10 mouse cellular contexts compared by ENCODE assay signal in the genomic region with DNA sequence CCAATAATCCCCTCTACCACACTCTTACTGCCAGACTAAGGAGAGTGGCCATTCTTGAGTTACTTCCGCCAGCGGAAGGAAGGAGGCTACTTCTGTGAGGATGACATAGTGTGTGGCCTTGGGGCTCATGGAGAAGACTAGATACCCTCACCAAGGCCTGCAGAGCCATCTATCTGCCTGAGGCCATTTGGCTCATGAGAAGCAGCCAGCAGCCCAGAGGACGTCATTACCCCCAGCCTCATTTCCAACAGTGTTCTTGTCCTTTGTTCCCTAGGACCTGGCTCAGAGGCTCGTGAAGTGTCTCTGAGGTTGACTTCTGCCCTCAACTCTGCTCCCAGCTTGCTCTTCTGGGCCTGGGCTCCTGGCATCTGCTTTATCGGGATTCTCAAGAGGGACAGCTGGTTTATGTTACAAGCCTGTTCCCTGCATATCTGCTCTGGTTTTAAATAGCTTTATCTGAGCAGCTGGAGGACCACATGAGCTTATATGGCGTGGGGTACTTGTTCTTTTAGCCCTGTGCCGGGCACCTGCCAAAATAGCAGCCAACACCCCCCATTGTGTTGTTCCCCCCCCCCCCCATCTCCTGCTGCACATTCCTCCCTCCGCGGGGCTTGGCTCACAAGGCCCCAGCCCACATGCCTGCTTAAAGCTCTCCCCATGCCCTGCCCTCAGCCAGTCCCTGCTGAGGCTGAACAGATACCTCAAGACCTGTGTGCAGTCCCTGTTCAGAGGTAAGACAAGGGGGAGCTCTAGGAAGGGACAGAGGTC. TPM values are rescaled to one million over a fixed set of nuclear protein-coding genes. Genes with fewer than 3 reads are reported as not detected.
DNase-seq lines count a peak whose midpoint lies in the region; ATAC-seq and TF ChIP-seq lines count a peak whose summit lies in the region.
"Had no signal": no experiment of that assay in that cellular context is flagged by ENCODE, and none has a peak within 500 bp of the region (broad histone marks: within the 10 kb centered on the region; RNA-seq: fewer than 3 reads in every experiment).

A gene (plus strand): TSS at position 639 of the 768 bp plus-strand sequence.

- no peak within 1 kb of the TSS for H3K9ac ChIP-seq in limb, embryonic 14.5 days (ENCODE audit: low read depth, low read length, severe bottlenecking)

- no peak for TF ChIP-seq CTCF in left cerebral cortex, adult 2 months (IDR thresholded peaks at IDR 0.05)

- H3K27me3 ChIP-seq in limb, embryonic 14.5 days (ENCODE audit: control insufficient read depth, insufficient read depth, low read length) = no peaks in the 10 kb centered on the region

- H3K27ac ChIP-seq in left cerebral cortex, adult 2 months = no peak within 1 kb of the TSS
- no peak within 1 kb of the TSS for H3K27ac ChIP-seq in limb, embryonic 14.5 days (replicated peaks; ENCODE audit: low read depth, low read length)

- H3K9me3 ChIP-seq in limb, embryonic 14.5 days (ENCODE audit: control insufficient read depth, low read length) = no peaks in the 10 kb centered on the region

- H3K4me3 ChIP-seq in left cerebral cortex, adult 2 months = no peak within 1 kb of the TSS
- H3K4me3 ChIP-seq in limb, embryonic 14.5 days (replicated peaks; ENCODE audit: low read length) = no peak within 1 kb of the TSS

- intact Hi-C loops in left cerebral cortex, adult 2 months (cut with DNase I) = no loop called here

- DNase-seq in left cerebral cortex, adult 8-10 months (ENCODE audit: low spot score in 2 of 2) = no peak
- DNase-seq in left cerebral cortex, adult 2 months (ENCODE audit: extremely low spot score in 1 of 2, low spot score in 2 of 2) = no peak
- DNase-seq in embryo, embryonic 10 days (ENCODE audit: low spot score) = peak; percentile 43
- DNase-seq in heart, adult 8-10 months (ENCODE audit: low spot score) = peak; percentile 64
- peak; percentile 52 for DNase-seq in limb, embryonic 14.5 days (ENCODE audit: low spot score)
- DNase-seq in adrenal gland, adult 18-20 months (ENCODE audit: low spot score in 2 of 2) = no peak
- DNase-seq in adrenal gland, postnatal 14 days = no peak
- DNase-seq: kidney, postnatal 10 days had no signal

- ATAC-seq in limb, embryonic 14.5 days (ENCODE audit: low FRiP score, low read depth) = peak; percentile 68
- no peak for ATAC-seq in activated CD4-positive, CD25-positive, alpha-beta regulatory T cell, adult 4 months

- TF ChIP-seq POLR2A in limb, embryonic 14.5 days (IDR thresholded peaks at IDR 0.05; ENCODE audit: borderline replicate concordance, extremely low read depth, insufficient read depth, insufficient read length) = no peak

- WGBS in limb, embryonic 14.5 days = 46% methylated on average over 9 of the region's 9 CpGs

- H3K36me3 ChIP-seq in limb, embryonic 14.5 days (ENCODE audit: control insufficient read depth, insufficient read depth, low read length) = no peaks in the 10 kb centered on the region

- peaks cover 7% of the 10 kb centered on the region; the same call in 1 of the 2 replicates for H3K4me1 ChIP-seq in limb, embryonic 14.5 days (ENCODE audit: control insufficient read depth, insufficient read depth, low read length)

- H3K4me2 ChIP-seq in limb, embryonic 14.5 days (replicated peaks; ENCODE audit: low read depth, low read length, severe bottlenecking) = no peak within 1 kb of the TSS

RNA-seq across cellular contexts. Expression of the gene that starts here (rescaled TPM):
- total RNA-seq in left cerebral cortex, adult 8-10 months (2022) = 10 to 100 TPM; 11.8 to 18.8 (median 13.4) TPM
- total RNA-seq in left cerebral cortex, adult 2 months (2021) = 1 to 10 TPM; 7.5 to 8.9 TPM
- total RNA-seq in heart, adult 8-10 months (2022) = over 10,000 TPM in 2 of 4 experiments, 1,000 to 10,000 TPM in 2; 8,821 to 11,650 (median 10,060) TPM
- polyA plus RNA-seq in limb, embryonic 14.5 days (2012; rRNA removed) = 44.5 and 108 TPM in 2 replicates
- polyA plus RNA-seq in limb, embryonic 14.5 days (2014; fragmentation: Nextera tagmentation; extraction: Ambion mirVana) = 78.3 and 104 TPM in 2 replicates
- 1 to 10 TPM; 1.3 to 2.2 TPM for total RNA-seq in adrenal gland, adult 18-20 months (2021)
- under 1 TPM; 0.46 to 0.83 TPM for polyA plus RNA-seq in activated CD4-positive, CD25-positive, alpha-beta regulatory T cell, adult 4 months (2017; shearing (Covaris generic))
- 1.3 and 2.6 TPM in 2 replicates for total RNA-seq in adrenal gland, postnatal 14 days (2021)
- total RNA-seq: MEL had no signal

Comparison
In these comparisons a context has a peak if more than half of its experiments do, and no peak if none do; other contexts are left out.
1. RNA of the gene that starts here (total RNA-seq): 8,821 to 11,650 TPM in heart, adult 8-10 months; 11.8 to 18.8 TPM in left cerebral cortex, adult 8-10 months, 7.5 to 8.9 TPM in left cerebral cortex, adult 2 months, 1.3 to 2.2 TPM in adrenal gland, adult 18-20 months and 1.3 to 2.6 TPM in adrenal gland, postnatal 14 days; every median in the first group is over 100 times any median in the second.
2. RNA of the gene that starts here (polyA plus RNA-seq): 44.5 to 108 TPM in limb, embryonic 14.5 days; 0.46 to 0.83 TPM in activated CD4-positive, CD25-positive, alpha-beta regulatory T cell, adult 4 months; every median in the first group is over 10 times any median in the second.
3. DNase-seq: peak in embryo, embryonic 10 days (single experiment), heart, adult 8-10 months (single experiment) and limb, embryonic 14.5 days (single experiment); none in left cerebral cortex, adult 8-10 months (0 of 2), left cerebral cortex, adult 2 months (0 of 2), adrenal gland, adult 18-20 months (0 of 2) and adrenal gland, postnatal 14 days (single experiment).